28 mouse cellular contexts compared by ENCODE assay signal in genomic region chr1:177277361-177277760, GRCm38 (mm10). TPM values are rescaled to one million over a fixed set of nuclear protein-coding genes. Genes with fewer than 3 reads are reported as not detected.
"Had no signal": no experiment of that assay in that cellular context is flagged by ENCODE, and none has a peak within 500 bp of the region (broad histone marks: within the 10 kb centered on the region; RNA-seq: fewer than 3 reads in every experiment).

No protein-coding gene starts in this region.

- H3K27me3 ChIP-seq: embryonic facial prominence, embryonic 12.5 days; embryonic facial prominence, embryonic 13.5 days; embryonic facial prominence, embryonic 15.5 days; forebrain, embryonic 12.5 days; forebrain, embryonic 13.5 days; forebrain, embryonic 15.5 days had no signal

- H3K4me3 ChIP-seq: embryonic facial prominence, embryonic 10.5 days; embryonic facial prominence, embryonic 12.5 days; embryonic facial prominence, embryonic 13.5 days; embryonic facial prominence, embryonic 15.5 days; erythroblast, embryonic 14.5 days; forebrain, embryonic 10.5 days; forebrain, embryonic 12.5 days; forebrain, embryonic 13.5 days; forebrain, embryonic 15.5 days; gastrocnemius, adult 2 months had no signal

- H3K4me2 ChIP-seq: embryonic facial prominence, embryonic 12.5 days; embryonic facial prominence, embryonic 13.5 days; embryonic facial prominence, embryonic 15.5 days; forebrain, embryonic 12.5 days; forebrain, embryonic 13.5 days; forebrain, embryonic 15.5 days had no signal

- H3K36me3 ChIP-seq: embryonic facial prominence, embryonic 10.5 days; embryonic facial prominence, embryonic 12.5 days; embryonic facial prominence, embryonic 13.5 days; embryonic facial prominence, embryonic 15.5 days; forebrain, embryonic 10.5 days; forebrain, embryonic 12.5 days; forebrain, embryonic 15.5 days had no signal

- DNase-seq: cerebellum, adult 2 months; cerebellum, adult 8-10 months; cerebellum, adult 9-10 months; cerebellum, adult 9-11 months; cerebellum, postnatal 10 days; cerebellum, postnatal 14 days; cerebellum, postnatal 25 days; cerebellum, postnatal 36 days; embryo, embryonic 11 days; forebrain, postnatal 0 days; gastrocnemius, adult 2 months; gastrocnemius, postnatal 10 days; gastrocnemius, postnatal 14 days; gastrocnemius, postnatal 25 days; gastrocnemius, postnatal 36 days; heart, adult 11 months; heart, adult 18-20 months had no signal

- H3K4me1 ChIP-seq: embryonic facial prominence, embryonic 10.5 days; embryonic facial prominence, embryonic 12.5 days; embryonic facial prominence, embryonic 13.5 days; embryonic facial prominence, embryonic 15.5 days; forebrain, embryonic 12.5 days; forebrain, embryonic 13.5 days; forebrain, embryonic 15.5 days had no signal

- H3K27ac ChIP-seq: embryonic facial prominence, embryonic 10.5 days; embryonic facial prominence, embryonic 12.5 days; embryonic facial prominence, embryonic 13.5 days; embryonic facial prominence, embryonic 15.5 days; forebrain, embryonic 10.5 days; forebrain, embryonic 12.5 days; forebrain, embryonic 13.5 days; forebrain, embryonic 15.5 days; gastrocnemius, adult 2 months had no signal

- ATAC-seq: forebrain, embryonic 13.5 days; forebrain, embryonic 14.5 days; forebrain, embryonic 15.5 days; forebrain, embryonic 16.5 days; forebrain, postnatal 0 days had no signal

- H3K9ac ChIP-seq: embryonic facial prominence, embryonic 12.5 days; embryonic facial prominence, embryonic 13.5 days; embryonic facial prominence, embryonic 15.5 days; forebrain, embryonic 12.5 days; forebrain, embryonic 13.5 days; forebrain, embryonic 15.5 days; forebrain, postnatal 0 days had no signal

- H3K9me3 ChIP-seq: embryonic facial prominence, embryonic 10.5 days; embryonic facial prominence, embryonic 12.5 days; embryonic facial prominence, embryonic 13.5 days; embryonic facial prominence, embryonic 15.5 days; forebrain, embryonic 10.5 days; forebrain, embryonic 12.5 days; forebrain, embryonic 13.5 days; forebrain, embryonic 15.5 days had no signal

RNA-seq across cellular contexts. Expression of gene Akt3, which starts 19.4 kb away (rescaled TPM):
- polyA plus RNA-seq: erythroblast, embryonic 14.5 days had no signal
